Mouse (Mus musculus) testis, postnatal 10 days (tissue): ENCODE data around the gene Gjc2.

Experiments used
- DNase-seq: peaks from one replicate; pipeline ENCODE4 v3.0.0; 2021; ENCODE audit warnings: low spot score

Gene Gjc2

DNA sequence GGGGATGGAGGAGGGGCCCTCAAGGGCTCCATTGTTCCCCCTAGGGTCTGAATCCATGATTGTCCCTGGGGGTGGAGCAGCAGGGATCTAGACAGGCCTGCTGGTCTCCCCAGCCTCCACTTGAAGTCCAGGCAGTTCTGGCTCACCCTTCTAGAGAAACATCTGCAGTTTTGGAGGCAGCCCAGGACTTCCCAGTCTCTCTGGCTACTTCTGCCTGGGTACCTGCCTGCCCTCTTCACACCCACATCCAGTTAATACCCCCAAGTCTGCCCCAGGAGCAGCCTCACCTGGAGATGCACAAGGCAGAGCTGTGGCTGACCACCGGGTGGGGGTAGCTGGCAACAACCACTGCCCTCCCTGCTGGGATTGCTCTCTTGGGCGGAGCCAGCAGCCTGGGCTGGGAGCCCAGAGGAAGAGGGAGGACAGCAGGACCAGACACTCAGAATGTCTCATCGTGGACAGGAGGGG is at the start of gene Gjc2:
Gjc2 (minus strand) TSS at position 350 of the 468 bp plus-strand sequence.
- peak; percentile 80 for DNase-seq

DNA sequence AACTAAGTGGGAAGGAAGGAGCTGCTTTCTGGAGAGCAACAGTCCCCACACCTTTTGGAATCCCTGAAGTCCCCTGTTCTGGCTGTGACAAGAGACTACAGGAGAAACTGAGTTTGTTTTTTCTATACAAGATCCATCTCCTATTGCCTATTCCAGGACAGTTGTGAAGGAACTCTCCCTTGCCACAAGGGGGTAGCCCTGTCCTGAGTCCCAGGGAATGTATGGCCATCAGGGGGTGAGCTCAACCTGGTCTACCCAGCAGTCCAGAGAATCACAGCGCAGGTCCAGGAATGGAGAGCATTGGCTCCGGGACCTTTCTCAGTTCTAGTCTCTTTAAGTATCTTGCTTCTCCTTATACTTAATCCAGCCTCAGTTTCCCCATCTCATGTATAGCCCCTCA is 49.8 kb upstream of the Gjc2 start:
- DNase-seq: no peak

DNA sequence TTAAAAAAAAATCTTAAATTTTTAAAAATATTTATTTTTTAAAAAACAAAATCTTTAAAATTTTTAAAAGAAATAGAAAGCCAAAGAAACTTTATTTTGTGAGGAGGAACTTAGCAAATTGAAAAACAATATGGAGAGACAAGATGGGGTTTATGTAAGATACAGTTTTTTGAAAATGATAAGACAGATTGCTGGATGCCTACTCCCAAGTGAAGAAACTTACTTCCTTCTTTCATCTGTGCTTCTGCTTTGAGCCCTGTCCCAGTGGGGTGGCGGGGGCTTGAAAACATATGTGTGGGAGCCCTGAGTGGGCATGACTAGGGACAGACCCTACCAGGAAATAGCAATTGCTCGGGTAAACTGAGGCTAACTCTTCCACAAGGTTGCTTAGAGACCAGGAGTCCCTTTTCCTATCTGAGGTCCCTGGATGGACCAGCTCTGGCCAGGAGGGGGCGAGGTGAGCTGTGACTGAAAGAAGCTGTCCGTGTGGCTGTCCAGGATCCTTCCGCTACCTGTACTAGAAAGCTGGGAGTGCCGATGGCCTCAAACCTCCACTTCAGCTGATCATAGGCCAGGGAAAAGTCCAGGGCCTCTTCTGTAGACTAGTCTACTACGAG is 47.2 kb upstream of the Gjc2 start:
- DNase-seq: peak; percentile 82

DNA sequence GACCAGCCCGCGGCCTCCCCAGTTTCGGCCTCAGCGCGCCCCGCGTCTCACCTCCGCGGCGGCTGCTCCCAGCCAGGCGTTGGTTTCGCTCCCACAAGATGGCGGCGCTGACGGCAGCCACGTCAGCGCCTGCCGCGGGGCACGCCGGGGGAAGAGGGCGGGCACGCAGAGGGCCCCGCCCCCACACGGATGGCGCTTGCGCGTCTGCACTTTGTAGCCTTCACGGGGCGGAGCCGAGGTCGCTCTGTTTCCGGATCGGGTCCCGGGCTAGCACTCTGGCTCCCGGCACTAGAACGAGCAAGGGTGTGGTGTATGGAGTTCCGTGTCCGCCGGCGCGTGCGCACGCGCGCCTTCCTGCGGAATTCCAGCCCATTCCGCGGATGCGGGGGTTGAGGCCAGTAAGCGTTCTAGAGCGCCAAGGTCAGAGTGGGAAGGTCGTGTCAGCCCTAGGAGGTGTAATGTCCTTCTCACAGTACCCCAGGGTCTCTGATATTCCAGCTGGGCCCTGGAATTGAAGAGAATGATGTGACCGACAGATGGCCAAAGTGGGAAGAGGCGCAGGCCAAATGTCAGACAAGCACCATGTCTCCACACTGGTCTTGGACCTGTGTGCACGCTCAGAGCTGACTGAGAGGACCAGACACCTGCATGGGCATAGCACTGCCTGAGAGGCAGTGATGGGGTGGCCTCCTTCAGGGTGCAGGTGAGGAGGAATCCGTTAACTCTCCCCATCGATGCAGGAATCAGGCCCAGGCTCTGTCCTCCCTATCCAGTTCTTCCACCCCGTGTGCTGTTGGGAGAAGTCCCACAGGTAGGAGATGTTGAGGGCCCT is 45.3 kb upstream of the Gjc2 start, which contains the start of gene Arf1:
Arf1 (minus strand) TSS at position 149 of the 832 bp plus-strand sequence.
- DNase-seq: peak; percentile 98

DNA sequence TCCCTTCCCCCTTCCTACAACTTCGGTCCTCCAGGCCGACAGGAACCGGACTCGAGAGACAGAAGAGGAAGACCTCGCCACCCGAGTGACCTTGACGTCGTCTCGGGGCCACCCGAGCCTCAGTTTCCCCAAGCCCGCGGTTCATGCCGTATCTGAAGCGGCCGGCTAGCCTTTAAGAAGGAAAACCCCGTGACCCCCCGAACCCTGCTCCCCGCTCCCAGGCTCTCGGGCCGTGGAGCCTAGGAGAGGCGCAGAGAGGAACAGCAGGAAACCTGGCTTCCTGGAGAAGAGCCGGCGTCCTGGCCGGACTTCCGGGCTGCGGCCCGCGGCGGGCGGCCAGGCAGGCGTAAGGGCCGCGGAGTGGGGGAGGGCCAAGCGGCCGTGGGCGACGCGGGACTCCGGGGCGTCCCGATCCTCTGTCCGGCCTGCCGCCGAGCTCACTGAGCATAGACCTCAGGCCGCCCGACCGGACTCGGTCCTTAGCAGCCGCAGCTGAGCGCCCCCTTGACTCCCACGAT is 44.6 kb upstream of the Gjc2 start:
- no peak for DNase-seq

DNA sequence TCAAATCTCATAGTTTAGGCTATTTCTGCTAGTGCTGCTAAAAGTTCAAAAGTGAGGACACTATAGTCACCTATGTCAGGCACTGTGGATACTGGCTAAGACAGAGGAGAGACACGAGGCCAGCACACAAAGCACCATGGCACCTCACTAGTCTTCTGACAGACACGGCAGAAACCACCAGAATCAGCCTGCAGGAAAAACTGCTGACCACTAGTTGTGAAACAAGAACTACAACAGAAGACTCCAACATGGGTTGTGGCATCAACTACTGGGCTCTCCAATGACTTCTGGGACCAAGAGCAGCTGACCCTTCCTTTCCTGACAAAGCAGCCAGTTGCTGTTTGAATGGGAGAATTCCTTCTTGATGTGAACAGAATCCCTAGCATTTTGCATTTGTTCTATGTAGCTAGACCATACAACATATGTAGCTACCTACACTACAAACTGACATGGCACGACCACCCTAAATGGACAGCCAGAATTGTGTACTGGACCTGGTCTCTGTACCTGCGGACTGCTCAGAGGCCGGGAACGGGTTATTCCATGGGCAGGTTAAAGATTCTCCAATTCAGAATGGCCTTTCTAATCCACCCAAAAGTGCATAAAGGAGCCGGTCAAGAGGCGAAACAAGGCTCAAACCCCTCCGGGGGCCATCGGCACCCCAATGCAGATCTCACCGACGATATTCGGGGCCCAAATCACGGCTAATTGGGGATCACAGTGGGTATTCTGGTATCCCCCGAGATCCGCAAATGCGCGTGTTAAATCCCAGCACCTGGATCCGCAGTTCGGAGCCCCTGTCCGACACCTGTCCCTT is 44.0 kb upstream of the Gjc2 start:
- DNase-seq: no peak

DNA sequence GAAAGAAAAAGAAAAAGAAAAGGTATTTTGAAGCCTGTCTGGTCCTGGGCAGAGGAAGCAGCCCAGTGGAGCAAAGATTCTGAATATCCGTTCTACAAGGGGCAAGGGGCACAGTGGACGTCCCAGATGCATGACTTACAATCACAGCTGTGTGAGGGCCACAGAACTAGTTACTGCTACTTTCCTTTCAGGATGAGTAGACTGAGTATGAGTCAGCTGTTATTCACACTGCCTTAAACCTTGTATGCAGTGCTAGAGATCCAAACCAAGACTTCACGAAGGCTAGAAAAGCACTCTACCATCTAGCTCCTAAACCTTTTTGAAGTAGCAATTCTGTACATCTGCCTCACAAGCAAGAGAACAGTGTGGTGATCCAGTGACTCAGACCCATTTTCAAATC is 43.2 kb upstream of the Gjc2 start:
- no peak for DNase-seq

DNA sequence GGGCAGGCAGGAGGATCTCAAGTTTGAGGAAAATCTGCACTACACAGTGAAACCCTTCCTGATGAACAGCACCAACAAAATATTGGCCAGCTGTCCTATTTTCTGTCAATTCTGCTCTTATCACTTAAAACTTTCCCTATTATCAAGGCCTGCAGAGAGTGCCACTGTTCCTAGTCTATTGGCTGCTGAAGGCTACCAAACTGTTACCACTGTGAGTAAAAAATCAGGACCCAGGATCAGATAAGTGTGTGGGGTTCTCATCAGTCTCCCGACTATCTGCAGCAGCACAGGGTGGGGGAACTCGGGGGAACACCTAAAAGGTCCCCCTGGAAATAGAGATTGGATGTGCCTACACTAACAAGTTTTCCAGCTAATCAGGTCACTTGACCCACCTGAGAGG is 42.2 kb upstream of the Gjc2 start:
- no peak for DNase-seq

DNA sequence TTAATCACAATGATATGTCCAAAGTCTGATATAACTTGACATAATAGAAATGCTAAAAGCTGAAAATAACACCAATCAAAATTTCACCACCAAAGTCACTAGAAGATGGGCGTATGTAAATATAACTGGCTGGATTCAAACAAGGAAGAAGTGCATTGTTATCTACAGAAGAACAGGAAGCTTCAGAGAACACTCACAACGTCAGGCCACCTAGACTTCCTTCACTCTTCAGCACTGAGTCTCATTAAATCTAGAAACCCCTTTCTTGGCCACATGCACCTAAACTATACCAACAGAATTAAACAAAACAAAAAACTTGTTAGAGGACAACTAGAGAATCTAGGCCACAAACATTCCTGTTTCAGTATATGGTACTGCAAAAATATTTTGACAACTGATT is 41.5 kb upstream of the Gjc2 start:
- no peak for DNase-seq

DNA sequence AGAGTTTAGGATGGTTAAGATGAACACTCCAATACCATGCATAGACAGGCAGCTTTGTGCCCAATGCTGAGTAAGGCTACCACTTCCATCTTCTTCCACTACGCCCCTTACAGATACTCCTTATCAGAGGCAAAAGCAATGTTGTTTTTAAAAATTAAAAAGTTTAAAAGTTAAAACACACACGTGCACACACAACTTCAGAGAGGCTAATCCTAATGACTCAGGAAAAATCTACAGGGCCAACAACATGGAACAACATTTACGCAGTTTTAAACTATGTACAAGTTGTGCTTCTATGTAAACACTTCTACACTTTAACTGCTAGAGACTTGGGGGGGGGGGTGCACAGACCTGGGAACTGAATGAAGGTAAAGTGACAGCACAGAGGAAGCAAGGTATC is 41.0 kb upstream of the Gjc2 start:
- no peak for DNase-seq

DNA sequence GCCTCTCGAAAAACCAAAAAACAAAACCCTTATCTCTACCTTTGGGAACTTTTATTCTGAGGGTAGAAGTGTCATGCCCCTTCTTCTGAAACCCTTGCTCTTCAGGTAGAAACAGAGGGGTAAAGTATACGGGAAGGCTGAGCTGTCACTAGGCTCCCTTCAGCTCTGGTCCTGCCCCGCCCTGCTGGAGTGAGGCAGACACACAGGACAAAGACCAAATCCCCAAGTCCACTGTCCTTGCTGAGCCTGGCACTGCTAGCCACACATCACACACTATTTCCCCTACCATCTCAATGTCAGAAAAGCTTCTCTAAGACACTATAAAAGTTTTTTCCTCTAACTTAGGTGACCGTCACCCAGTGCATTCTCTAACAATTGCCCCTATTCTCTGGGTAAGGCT is 39.3 kb upstream of the Gjc2 start:
- DNase-seq: no peak

DNA sequence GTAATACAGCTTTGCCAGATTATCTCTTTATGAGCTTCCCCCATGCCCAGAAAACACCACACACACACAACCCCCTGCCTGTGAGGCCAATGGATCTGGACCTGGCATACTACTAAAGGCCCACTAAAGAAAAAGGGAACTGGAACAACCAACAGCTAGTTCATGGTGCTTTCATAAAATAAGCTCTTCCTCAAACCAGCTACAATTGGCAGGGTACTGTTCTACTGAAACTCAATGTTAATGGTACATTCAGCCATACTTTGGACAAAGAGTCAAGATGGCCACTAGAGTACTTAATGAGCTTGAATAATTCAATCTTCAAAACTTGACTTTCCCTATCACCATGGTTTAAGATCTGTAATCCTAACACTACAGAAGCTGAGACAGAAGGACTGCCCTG is 38.6 kb upstream of the Gjc2 start:
- DNase-seq: no peak

DNA sequence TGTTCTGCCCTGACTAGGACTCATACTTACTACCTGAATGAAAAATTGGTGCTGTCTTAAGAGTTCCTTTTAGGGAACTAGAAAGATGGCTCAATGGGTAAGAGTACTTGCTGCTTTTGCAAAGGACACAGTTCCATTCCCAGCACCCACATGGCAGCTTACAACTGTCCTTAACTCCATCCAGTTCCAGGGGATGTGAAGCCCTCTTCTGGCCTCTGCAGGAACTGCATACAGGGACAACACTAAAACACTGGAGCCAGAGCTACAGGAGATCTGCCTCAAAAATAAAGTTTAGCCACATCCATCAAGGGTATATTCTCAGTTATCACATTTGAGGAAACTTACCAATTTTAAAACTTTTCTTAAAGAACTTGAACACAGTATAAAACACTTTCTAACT is 36.1 kb upstream of the Gjc2 start:
- peak; percentile 60 for DNase-seq

DNA sequence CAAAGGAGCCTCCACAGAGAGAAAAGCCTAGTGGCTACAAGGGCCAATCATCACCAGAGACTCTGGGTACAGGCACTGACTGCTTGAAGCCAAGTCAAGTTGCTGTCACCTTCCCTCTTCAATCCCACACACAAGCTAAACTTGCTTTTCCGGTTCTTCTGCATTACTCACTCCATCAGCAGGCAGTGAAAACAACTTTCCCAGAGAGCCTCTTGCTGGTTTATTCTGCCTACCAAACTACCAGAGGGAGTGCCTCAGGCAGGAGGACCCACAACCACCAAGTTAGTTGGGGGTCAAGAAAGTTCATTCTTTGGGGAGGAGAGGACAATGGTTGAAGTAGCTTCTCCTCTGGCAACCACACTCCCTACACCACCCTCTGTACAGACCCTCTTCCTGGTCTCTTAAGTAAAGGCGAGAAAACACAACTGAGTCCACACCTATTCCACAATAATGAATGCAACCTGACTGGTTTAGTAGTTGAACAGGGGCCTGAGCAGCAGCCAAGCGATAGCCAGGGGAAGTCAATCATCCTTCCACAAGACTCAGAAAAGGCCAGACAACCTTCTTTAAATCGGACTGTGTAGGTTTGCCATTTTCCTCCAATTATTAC is 35.5 kb upstream of the Gjc2 start:
- no peak for DNase-seq

DNA sequence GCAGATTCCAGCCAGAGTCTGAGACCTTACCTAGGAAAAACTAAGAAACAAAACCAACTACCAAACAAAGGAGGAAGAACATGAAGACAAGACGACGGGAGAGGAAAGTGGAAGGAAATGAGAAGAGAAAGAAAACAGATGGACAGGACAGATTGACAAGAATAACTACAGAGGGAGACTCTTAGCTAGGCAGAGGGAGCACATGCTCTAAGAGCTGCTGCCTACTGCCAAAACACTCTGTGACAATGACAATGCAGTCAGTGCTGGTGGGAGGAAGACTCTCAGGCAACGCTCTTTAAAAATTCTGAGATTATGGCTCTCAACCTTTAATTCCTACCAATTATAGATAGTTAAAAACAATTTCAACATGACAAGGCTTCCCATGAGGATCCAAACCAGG is 33.9 kb upstream of the Gjc2 start:
- DNase-seq: no peak

DNA sequence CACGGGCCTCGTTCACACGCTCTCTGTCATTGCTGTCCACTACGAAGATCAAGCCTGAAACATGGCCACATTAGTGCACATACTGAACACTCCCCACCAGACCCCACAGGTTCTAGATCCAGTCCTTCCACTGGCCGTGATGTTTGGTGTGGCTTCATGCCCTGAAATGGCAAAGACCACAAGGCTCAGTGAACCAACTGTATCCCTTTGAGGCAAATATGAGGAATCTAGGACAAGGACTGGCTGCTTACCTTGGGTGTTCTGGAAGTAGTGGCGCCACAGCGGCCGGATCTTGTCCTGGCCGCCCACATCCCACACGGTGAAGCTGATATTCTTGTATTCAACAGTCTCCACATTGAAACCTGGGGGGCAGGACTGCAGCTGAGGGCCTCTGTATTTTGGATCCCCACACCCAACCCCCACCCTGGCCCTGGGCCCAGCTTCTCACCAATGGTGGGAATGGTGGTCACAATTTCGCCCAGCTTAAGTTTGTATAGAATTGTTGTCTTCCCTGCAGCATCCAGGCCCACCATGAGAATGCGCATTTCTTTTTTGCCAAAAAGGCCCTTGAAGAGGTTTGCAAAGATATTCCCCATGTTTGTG is 30.0 kb upstream of the Gjc2 start:
- DNase-seq: peak; percentile 59

DNA sequence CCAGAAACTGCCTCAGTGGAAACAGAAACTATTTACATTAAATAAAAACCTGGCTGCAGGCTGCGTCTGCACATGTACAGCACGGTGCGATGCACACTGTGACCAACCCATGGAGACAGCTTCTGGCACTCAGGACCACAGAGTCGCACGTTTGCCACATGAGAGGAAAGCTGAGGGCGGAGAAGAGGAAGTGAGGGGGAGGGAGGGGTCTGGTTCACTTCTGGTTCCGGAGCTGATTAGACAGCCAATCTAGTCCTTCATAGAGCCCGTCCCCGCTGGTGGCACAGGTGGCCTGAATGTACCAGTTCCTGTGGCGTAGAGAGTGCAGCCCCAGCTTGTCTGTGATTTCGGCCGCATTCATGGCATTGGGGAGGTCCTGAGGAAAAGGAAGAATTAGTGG is 29.3 kb upstream of the Gjc2 start:
- peak; percentile 42 for DNase-seq

DNA sequence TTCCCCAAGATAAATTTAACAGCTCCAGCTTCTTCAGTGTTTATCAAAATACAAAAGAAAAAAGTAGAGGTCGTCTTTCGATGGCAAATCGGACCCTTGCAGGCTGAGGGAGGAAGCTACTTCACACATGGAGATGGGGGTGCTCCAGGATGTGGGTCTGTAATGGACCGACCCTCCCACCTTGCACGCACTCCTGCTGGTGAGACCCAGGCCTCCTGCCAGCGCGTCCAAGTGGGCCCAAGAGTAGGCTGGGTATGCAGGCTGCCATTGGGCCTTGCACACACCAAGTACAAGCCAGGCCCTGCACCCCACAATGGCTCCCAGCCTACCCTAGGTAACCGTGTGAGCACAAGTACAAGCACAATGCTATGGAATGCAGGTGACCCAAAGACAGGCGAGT is 28.5 kb upstream of the Gjc2 start:
- DNase-seq: peak; percentile 42

DNA sequence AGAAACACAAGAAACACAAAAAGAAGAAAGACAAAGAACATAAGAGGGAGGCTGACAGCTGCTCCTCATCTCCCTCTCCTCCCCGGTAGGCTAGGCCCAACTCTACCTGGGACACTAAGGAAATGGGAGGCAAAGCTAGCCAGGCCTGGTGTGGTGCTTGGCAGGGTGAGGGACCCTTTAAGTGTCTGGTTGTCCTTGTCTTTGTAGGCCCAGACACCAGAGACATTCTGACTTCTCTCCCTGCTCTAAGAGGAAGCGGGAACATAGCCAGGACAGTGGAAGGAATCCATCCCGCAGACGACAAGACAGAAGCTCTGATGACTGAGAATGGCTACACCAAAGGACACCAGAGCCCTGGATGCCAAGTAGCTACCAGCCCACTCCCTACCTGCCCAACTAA is 27.0 kb upstream of the Gjc2 start:
- DNase-seq: peak; percentile 37

DNA sequence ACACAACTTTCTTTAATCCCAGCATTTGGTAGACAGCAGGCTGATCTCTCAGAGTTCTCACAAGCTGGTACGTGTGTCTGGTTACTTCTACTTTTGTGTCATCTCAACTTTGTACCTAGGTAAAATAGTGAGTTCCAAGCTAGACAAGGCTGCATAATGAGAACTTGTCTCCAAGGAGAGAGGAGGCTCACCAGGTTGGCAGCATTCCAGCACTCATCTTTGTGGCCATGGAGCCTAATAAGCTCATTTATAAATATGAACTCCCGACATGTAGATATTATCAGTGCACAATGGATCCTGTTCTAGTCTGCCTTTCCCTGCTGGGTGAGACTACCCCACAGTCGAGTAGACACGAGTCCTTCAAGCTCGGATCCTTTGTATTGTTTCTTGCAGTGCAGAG is 26.6 kb upstream of the Gjc2 start:
- DNase-seq: peak; percentile 73

DNA sequence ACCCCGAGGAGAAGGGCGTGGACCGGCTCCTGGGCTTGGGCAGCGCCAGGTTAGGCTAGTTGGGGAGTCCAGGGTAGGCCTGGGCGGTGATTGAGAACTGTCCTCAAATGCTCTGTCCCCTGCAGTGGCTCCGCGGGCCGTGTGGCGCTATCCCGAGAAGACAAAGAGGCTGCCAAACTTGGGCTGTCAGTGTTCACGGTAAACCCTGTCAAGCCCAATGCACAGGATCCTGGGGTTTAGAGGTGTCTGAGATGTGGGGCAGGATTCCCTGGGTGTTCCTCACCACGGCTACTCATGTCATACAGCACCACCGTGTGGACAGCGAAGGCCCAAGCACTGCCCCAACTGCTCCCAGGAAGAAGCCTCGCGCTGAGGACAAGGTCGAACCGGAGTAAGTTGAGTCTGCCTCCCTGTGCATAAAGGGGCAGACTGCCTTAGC is 26.0 kb upstream of the Gjc2 start:
- DNase-seq: peak; percentile 84
